ENCODE assay signal across 20 mouse cellular contexts in the genomic region with DNA sequence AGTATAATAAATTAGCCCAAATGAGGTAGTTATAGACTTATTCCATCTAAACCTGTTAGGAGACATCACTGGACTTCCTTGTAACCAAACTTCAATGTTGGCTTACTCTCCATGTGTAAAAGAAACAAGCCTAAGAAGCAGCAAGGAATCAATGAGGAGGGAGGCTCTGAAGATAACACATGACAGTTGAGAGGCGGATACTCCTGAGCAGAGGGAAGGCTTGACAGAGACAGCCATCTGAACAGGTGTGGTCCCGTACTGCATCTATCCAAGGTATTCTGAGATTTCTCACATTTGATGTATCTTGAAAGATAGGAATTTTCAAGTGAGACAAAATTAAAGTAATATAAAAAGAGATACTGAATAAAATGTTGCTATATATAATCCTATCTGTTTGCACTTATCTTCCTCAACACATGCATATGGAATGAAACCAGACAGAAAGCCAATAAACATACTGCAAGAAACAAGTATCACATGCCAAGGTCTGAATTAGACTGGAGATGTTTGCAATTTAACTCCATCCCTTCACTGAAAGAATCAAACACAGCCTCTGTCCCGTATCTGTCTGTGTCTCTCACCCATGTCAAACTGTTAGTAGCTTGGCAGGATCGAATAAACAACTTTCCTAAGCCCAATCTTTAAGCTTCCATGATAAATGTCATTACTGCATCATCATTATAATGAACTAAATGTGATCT.
A peak's percentile ranks its signal among the peaks of the same experiment; 100 is the strongest.
DNase-seq lines count a peak whose midpoint lies in the region; ATAC-seq and TF ChIP-seq lines count a peak whose summit lies in the region.
"Had no signal": no experiment of that assay in that cellular context is flagged by ENCODE, and none has a peak within 500 bp of the region (broad histone marks: within the 10 kb centered on the region; RNA-seq: fewer than 3 reads in every experiment).

No protein-coding gene starts in this region.

- intact Hi-C loops in heart, postnatal 10 days (cut with DNase I), result no loop called here

- H3K27ac ChIP-seq in forebrain, embryonic 15.5 days (replicated peaks), result no peak overlapping the region
- H3K27ac ChIP-seq in forebrain, embryonic 12.5 days, result no peak overlapping the region
- no peak overlapping the region for H3K27ac ChIP-seq in lung, embryonic 16.5 days (ENCODE audit: low read length)
- no peak overlapping the region for H3K27ac ChIP-seq in forebrain, postnatal 0 days (ENCODE audit: low read depth, low read length)
- H3K27ac ChIP-seq: embryonic facial prominence, embryonic 12.5 days; gastrocnemius, adult 2 months had no signal

- no peaks in the 10 kb centered on the region for H3K9me3 ChIP-seq in forebrain, embryonic 15.5 days
- H3K9me3 ChIP-seq in forebrain, embryonic 12.5 days, result no peaks in the 10 kb centered on the region
- no peaks in the 10 kb centered on the region for H3K9me3 ChIP-seq in lung, embryonic 16.5 days (ENCODE audit: control insufficient read depth, low read length)
- H3K9me3 ChIP-seq in forebrain, postnatal 0 days (ENCODE audit: low read length), result no peaks in the 10 kb centered on the region
- H3K9me3 ChIP-seq: embryonic facial prominence, embryonic 12.5 days; heart, embryonic 12.5 days had no signal

- H3K4me1 ChIP-seq in forebrain, embryonic 15.5 days, result no peaks in the 10 kb centered on the region
- no peaks in the 10 kb centered on the region for H3K4me1 ChIP-seq in forebrain, embryonic 12.5 days
- no peaks in the 10 kb centered on the region for H3K4me1 ChIP-seq in lung, embryonic 16.5 days (replicated peaks; ENCODE audit: control insufficient read depth, insufficient read depth, low read length)
- H3K4me1 ChIP-seq in forebrain, postnatal 0 days (ENCODE audit: insufficient read depth), result no peaks in the 10 kb centered on the region
- H3K4me1 ChIP-seq: embryonic facial prominence, embryonic 12.5 days; heart, embryonic 12.5 days had no signal

- H3K4me3 ChIP-seq in forebrain, embryonic 15.5 days, result no peak overlapping the region
- H3K4me3 ChIP-seq in forebrain, embryonic 12.5 days (replicated peaks), result no peak overlapping the region
- no peak overlapping the region for H3K4me3 ChIP-seq in lung, embryonic 16.5 days (ENCODE audit: low read length)
- no peak overlapping the region for H3K4me3 ChIP-seq in forebrain, postnatal 0 days (ENCODE audit: low read depth, low read length)
- H3K4me3 ChIP-seq: embryonic facial prominence, embryonic 12.5 days; gastrocnemius, adult 2 months; heart, embryonic 12.5 days had no signal

- no peak overlapping the region for H3K9ac ChIP-seq in forebrain, embryonic 15.5 days (replicated peaks)
- H3K9ac ChIP-seq in forebrain, embryonic 12.5 days, result no peak overlapping the region
- H3K9ac ChIP-seq in lung, embryonic 16.5 days (ENCODE audit: low read length), result no peak overlapping the region
- no peak overlapping the region for H3K9ac ChIP-seq in forebrain, postnatal 0 days
- H3K9ac ChIP-seq: embryonic facial prominence, embryonic 12.5 days; heart, embryonic 12.5 days had no signal

- peak; percentile 61 for ATAC-seq in forebrain, embryonic 15.5 days (replicated peaks)
- no peak for ATAC-seq in forebrain, embryonic 12.5 days (ENCODE audit: low FRiP score)
- ATAC-seq in lung, embryonic 16.5 days (ENCODE audit: low read depth), result peak; percentile 65
- peak; percentile 89 for ATAC-seq in forebrain, postnatal 0 days
- ATAC-seq: hindbrain, embryonic 16.5 days; inflammation-experienced regulatory T-cells, adult 6 months; intestine, postnatal 0 days had no signal

- no peak overlapping the region for H3K4me2 ChIP-seq in forebrain, embryonic 15.5 days (replicated peaks)
- no peak overlapping the region for H3K4me2 ChIP-seq in forebrain, embryonic 12.5 days
- H3K4me2 ChIP-seq in lung, embryonic 16.5 days (ENCODE audit: low read depth, low read length), result no peak overlapping the region
- no peak overlapping the region for H3K4me2 ChIP-seq in forebrain, postnatal 0 days (ENCODE audit: low read depth)
- H3K4me2 ChIP-seq: embryonic facial prominence, embryonic 12.5 days; heart, embryonic 12.5 days had no signal

- no peaks in the 10 kb centered on the region for H3K36me3 ChIP-seq in forebrain, embryonic 15.5 days
- no peaks in the 10 kb centered on the region for H3K36me3 ChIP-seq in forebrain, embryonic 12.5 days (replicated peaks)
- no peaks in the 10 kb centered on the region for H3K36me3 ChIP-seq in lung, embryonic 16.5 days (ENCODE audit: control insufficient read depth, insufficient read depth, low read length)
- no peaks in the 10 kb centered on the region for H3K36me3 ChIP-seq in forebrain, postnatal 0 days (ENCODE audit: insufficient read depth)
- H3K36me3 ChIP-seq: embryonic facial prominence, embryonic 12.5 days; heart, embryonic 12.5 days had no signal

- no peak for TF ChIP-seq POLR2A in brain, embryonic 14.5 days (IDR thresholded peaks at IDR 0.05; ENCODE audit: borderline replicate concordance, extremely low read depth, insufficient read depth, insufficient read length, poor library complexity, severe bottlenecking)

- H3K27me3 ChIP-seq in forebrain, embryonic 15.5 days, result no peaks in the 10 kb centered on the region
- H3K27me3 ChIP-seq in forebrain, embryonic 12.5 days, result no peaks in the 10 kb centered on the region
- no peaks in the 10 kb centered on the region for H3K27me3 ChIP-seq in lung, embryonic 16.5 days (ENCODE audit: control insufficient read depth, insufficient read depth, low read depth, low read length)
- no peaks in the 10 kb centered on the region for H3K27me3 ChIP-seq in forebrain, postnatal 0 days (ENCODE audit: insufficient read depth, low read length)
- H3K27me3 ChIP-seq: embryonic facial prominence, embryonic 12.5 days; heart, embryonic 12.5 days had no signal

- DNase-seq in lung, postnatal 10 days, result no peak
- DNase-seq in brain, embryonic 14.5 days (ENCODE audit: low read depth), result peak; percentile 64
- peak; percentile 16 for DNase-seq in forebrain, postnatal 0 days
- no peak for DNase-seq in heart, postnatal 10 days
- DNase-seq: adrenal gland, postnatal 10 days; cerebellum, adult 2 months; cerebellum, postnatal 10 days; embryo, embryonic 11 days; gastrocnemius, adult 2 months; gastrocnemius, postnatal 25 days; heart, postnatal 36 days; kidney, adult 9 months had no signal

- 71% methylated on average over 4 of the region's 4 CpGs for WGBS in forebrain, embryonic 15.5 days
- 79% methylated on average over 4 of the region's 4 CpGs for WGBS in forebrain, embryonic 12.5 days
- 46% methylated on average over 4 of the region's 4 CpGs for WGBS in lung, embryonic 16.5 days
- WGBS in forebrain, postnatal 0 days, result 72% methylated on average over 4 of the region's 4 CpGs

- no peak for TF ChIP-seq CTCF in brain, embryonic 14.5 days (IDR thresholded peaks at IDR 0.05; ENCODE audit: borderline replicate concordance, extremely low read depth, insufficient read depth, insufficient read length)
- TF ChIP-seq CTCF in forebrain, postnatal 0 days (IDR thresholded peaks at IDR 0.05; ENCODE audit: low read depth), result no peak

Comparison
In these comparisons a context has a peak if more than half of its experiments do, and no peak if none do; other contexts are left out.
1. DNase-seq: peak in brain, embryonic 14.5 days (single experiment) and forebrain, postnatal 0 days (single experiment); none in lung, postnatal 10 days (single experiment) and heart, postnatal 10 days (0 of 2).